Mouse (Mus musculus): Measurements from ENCODE around the gene Ttc5. TPM values are rescaled to one million over a fixed set of nuclear protein-coding genes. Genes with fewer than 3 reads are reported as not detected.

Gene Ttc5
- total and polyA plus RNA-seq, 3 experiments, result 24.2 to 28.1 TPM; not detected in 1

- no peaks in the 10 kb centered on the region for H3K79me2 ChIP-seq (ENCODE audit: control insufficient read depth, insufficient read depth, low read length, poor library complexity)
- H3K27ac ChIP-seq (ENCODE audit: control insufficient read depth, low read depth, low read length), result no peak overlapping the region
- no peak overlapping the region for H3K9ac ChIP-seq (ENCODE audit: control insufficient read depth, low read depth, low read length, poor library complexity, severe bottlenecking)
- no peaks in the 10 kb centered on the region for H3K27me3 ChIP-seq (ENCODE audit: control insufficient read depth in 1 of 2, insufficient read depth in 2 of 2, low read length in 2 of 2)
- no peaks in the 10 kb centered on the region for H3K9me3 ChIP-seq (replicated peaks; ENCODE audit: insufficient read depth, low read length)
- H3K36me3 ChIP-seq (ENCODE audit: control insufficient read depth in 1 of 2, insufficient read depth in 2 of 2, low read length in 2 of 2), result peaks cover 0 to 1% of the 10 kb centered on the region in 2 experiments; a peak in 1 of 4 replicates
- no peak for DNase-seq (ENCODE audit: low read depth, low spot score)
- TF ChIP-seq ETS1 (IDR thresholded peaks at IDR 0.05; ENCODE audit: low read depth, low read length) (no peak), TAL1 (IDR thresholded peaks at IDR 0.05; ENCODE audit: low read length) (no peak), MEF2A (IDR thresholded peaks at IDR 0.05; ENCODE audit: extremely low read depth, insufficient replicate concordance, low read depth, low read length, poor library complexity, severe bottlenecking) (no peak)
- H3K4me1 ChIP-seq (ENCODE audit: control insufficient read depth in 1 of 2, insufficient read depth in 2 of 2, low read length in 2 of 2), result no peaks in the 10 kb centered on the region
- no peak overlapping the region for H3K4me3 ChIP-seq (ENCODE audit: control insufficient read depth in 1 of 2, insufficient read depth in 1 of 2, low read depth in 2 of 2, low read length in 2 of 2)
Measured at GRCm38 (mm10) chr14:50765736-50766135, 19.6 kb downstream of the Ttc5 start.

DNA sequence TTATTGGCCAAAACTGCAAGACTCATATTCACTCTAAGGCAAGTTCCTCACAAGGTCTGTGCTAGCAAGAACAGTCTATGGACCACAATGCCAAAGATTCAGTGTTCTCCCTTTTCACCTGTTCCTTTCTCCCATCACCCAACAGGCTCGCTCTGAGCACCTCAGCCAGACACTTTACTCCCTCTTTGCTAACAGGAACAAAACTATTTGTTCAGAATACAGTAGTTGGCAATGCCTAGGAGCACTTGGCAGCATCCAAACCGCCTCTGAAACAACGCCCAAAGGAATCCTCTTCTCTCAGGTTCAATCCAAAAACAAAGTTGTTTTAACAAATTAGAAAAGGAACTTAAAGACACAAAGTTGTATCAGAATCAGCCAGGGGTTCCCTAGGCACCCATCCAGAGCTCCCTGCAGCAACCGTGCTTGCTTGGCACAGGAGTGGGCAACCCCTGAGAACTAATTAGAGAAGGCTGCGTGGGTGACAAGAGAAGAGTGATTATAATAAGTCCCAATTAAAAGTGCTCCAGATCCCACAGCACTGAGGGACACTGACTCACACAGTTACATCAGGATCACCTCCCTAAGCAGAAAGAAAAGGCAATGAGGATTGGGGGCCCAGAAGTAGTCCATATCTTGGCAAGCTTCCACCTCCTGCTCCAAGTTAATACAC is 26.8 kb downstream of the Ttc5 start:
- Histone ChIP-seq H3K79me2 (ENCODE audit: control insufficient read depth, insufficient read depth, low read length, poor library complexity) (no peaks in the 10 kb centered on the region), H3K27me3 (ENCODE audit: control insufficient read depth in 1 of 2, insufficient read depth in 2 of 2, low read length in 2 of 2) (no peaks in the 10 kb centered on the region), H3K9me3 (replicated peaks; ENCODE audit: insufficient read depth, low read length) (no peaks in the 10 kb centered on the region), H3K9ac (ENCODE audit: control insufficient read depth, low read depth, low read length, poor library complexity, severe bottlenecking) (no peak overlapping the region), H3K4me1 (ENCODE audit: control insufficient read depth in 1 of 2, insufficient read depth in 2 of 2, low read length in 2 of 2) (no peaks in the 10 kb centered on the region), H3K36me3 (ENCODE audit: control insufficient read depth in 1 of 2, insufficient read depth in 2 of 2, low read length in 2 of 2) (no peaks in the 10 kb centered on the region), H3K27ac (ENCODE audit: control insufficient read depth, low read depth, low read length) (no peak overlapping the region), H3K4me3 (ENCODE audit: control insufficient read depth in 1 of 2, insufficient read depth in 1 of 2, low read depth in 2 of 2, low read length in 2 of 2) (no peak overlapping the region)
- TF ChIP-seq MXI1 (IDR thresholded peaks at IDR 0.05; ENCODE audit: low read depth, low read length), result no peak
- no peak for TF ChIP-seq HCFC1 (IDR thresholded peaks at IDR 0.05; ENCODE audit: low read depth, low read length)
- no peak for TF ChIP-seq CHD2 (IDR thresholded peaks at IDR 0.05; ENCODE audit: low read length)
- TF ChIP-seq USF2 (IDR thresholded peaks at IDR 0.05; ENCODE audit: borderline replicate concordance in 1 of 2, insufficient read depth in 1 of 2, low read depth in 1 of 2, low read length in 2 of 2), result no peak
- DNase-seq (ENCODE audit: low read depth, low spot score), result no peak

GRCm38 (mm10) chr14:50744994-50745393 is 40.3 kb downstream of the Ttc5 start, which contains the start of gene Olfr749:
TSS of gene Olfr749 (minus strand) at chr14:50745094.
- no peaks in the 10 kb centered on the region for H3K36me3 ChIP-seq (ENCODE audit: control insufficient read depth in 1 of 2, insufficient read depth in 2 of 2, low read length in 2 of 2)

More at GRCm38 (mm10) chr14:50744994-50745393, 40.3 kb downstream of the Ttc5 start, which contains the start of gene Olfr749:
- Histone ChIP-seq H3K4me3 (ENCODE audit: control insufficient read depth in 1 of 2, insufficient read depth in 1 of 2, low read depth in 2 of 2, low read length in 2 of 2) (no peak within 1 kb of the TSS), H3K4me1 (ENCODE audit: control insufficient read depth in 1 of 2, insufficient read depth in 2 of 2, low read length in 2 of 2) (no peaks in the 10 kb centered on the region), H3K79me2 (ENCODE audit: control insufficient read depth, insufficient read depth, low read length, poor library complexity) (no peaks in the 10 kb centered on the region), H3K9ac (ENCODE audit: control insufficient read depth, low read depth, low read length, poor library complexity, severe bottlenecking) (no peak within 1 kb of the TSS), H3K9me3 (replicated peaks; ENCODE audit: insufficient read depth, low read length) (no peaks in the 10 kb centered on the region), H3K27ac (ENCODE audit: control insufficient read depth, low read depth, low read length) (no peak within 1 kb of the TSS), H3K27me3 (ENCODE audit: control insufficient read depth in 1 of 2, insufficient read depth in 2 of 2, low read length in 2 of 2) (no peaks in the 10 kb centered on the region)
- TF ChIP-seq MAX (IDR thresholded peaks at IDR 0.05; ENCODE audit: low read length), result no peak
- no peak for TF ChIP-seq CHD1 (IDR thresholded peaks at IDR 0.05; ENCODE audit: low read depth, low read length)
- TF ChIP-seq ZC3H11A (IDR thresholded peaks at IDR 0.05; ENCODE audit: low read depth, low read length), result no peak
- no peak for TF ChIP-seq MYC (IDR thresholded peaks at IDR 0.05; ENCODE audit: low read depth, low read length)
- TF ChIP-seq ZNF384 (IDR thresholded peaks at IDR 0.05; ENCODE audit: low read depth, low read length), result no peak
- TF ChIP-seq MAZ (IDR thresholded peaks at IDR 0.05; ENCODE audit: low read depth, low read length), result no peak
- no peak for TF ChIP-seq EP300 (IDR thresholded peaks at IDR 0.05; ENCODE audit: low read depth in 1 of 2, low read length in 2 of 2)
- TF ChIP-seq CHD2 (IDR thresholded peaks at IDR 0.05; ENCODE audit: low read length), result no peak
- TF ChIP-seq KAT2A (conservative IDR thresholded peaks at IDR 0.05; ENCODE audit: low read depth, low read length), result no peak
- TF ChIP-seq TCF12 (IDR thresholded peaks at IDR 0.05; ENCODE audit: low read depth, low read length), result no peak
- TF ChIP-seq TBP (IDR thresholded peaks at IDR 0.05; ENCODE audit: low read depth, low read length), result no peak
- no peak for TF ChIP-seq MYB (IDR thresholded peaks at IDR 0.05; ENCODE audit: low read depth, low read length)
- no peak for TF ChIP-seq ZKSCAN1 (IDR thresholded peaks at IDR 0.05; ENCODE audit: low read depth, low read length)
- DNase-seq (ENCODE audit: low read depth, low spot score), result no peak

Data from MEL (cell line).